Mouse (Mus musculus): ENCODE results near the gene Oas1a. TPM values are rescaled to one million over a fixed set of nuclear protein-coding genes. Genes with fewer than 3 reads are reported as not detected.
"Not testable (repeated sequence)": the region's sequence is repeated elsewhere in the genome, so short reads cannot be mapped to it uniquely, and the experiment has no call there.

The Oas1a gene
- polyA plus RNA-seq, 1 experiment from 2014 or later: 0.53 TPM

DNA sequence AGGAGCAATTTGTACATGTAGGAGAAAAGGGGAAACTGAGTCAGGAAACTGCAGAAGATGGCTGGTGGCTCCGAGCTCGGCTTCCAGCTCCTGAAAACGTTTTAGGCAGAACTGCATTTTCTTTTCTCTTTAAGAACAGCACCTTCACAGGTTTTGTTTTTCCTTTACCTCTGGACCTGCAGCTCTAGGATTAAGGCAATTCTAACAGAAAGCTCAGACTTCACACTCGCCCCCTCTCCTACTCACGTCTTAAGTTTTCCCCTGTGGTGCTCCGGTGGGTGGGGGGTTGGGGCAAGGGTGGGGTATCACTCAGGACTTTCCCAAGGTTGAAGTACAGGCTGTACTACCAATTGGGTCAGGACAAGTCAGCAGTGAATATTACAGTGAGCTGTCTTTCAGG lies 19.5 kb downstream of the Oas1a start:
- H3K27me3 ChIP-seq (replicated peaks; ENCODE audit: control insufficient read depth, insufficient read depth, low read length): no peaks in the 10 kb centered on the region
- H3K4me3 ChIP-seq (replicated peaks; ENCODE audit: low read length): no peak overlapping the region
- 60% methylated on average over 6 of the region's 6 CpGs for WGBS
- no peak overlapping the region for H3K4me2 ChIP-seq (ENCODE audit: low read length)
- no peaks in the 10 kb centered on the region for H3K4me1 ChIP-seq (replicated peaks; ENCODE audit: control insufficient read depth, insufficient read depth, low read length)
- H3K9me3 ChIP-seq (ENCODE audit: control insufficient read depth, low read length): no peaks in the 10 kb centered on the region
- ATAC-seq: no peak
- H3K36me3 ChIP-seq (ENCODE audit: control insufficient read depth, insufficient read depth): no peaks in the 10 kb centered on the region
- no peak overlapping the region for H3K27ac ChIP-seq (ENCODE audit: low read length)
- no peak overlapping the region for H3K9ac ChIP-seq (replicated peaks; ENCODE audit: low read depth, low read length)

DNA sequence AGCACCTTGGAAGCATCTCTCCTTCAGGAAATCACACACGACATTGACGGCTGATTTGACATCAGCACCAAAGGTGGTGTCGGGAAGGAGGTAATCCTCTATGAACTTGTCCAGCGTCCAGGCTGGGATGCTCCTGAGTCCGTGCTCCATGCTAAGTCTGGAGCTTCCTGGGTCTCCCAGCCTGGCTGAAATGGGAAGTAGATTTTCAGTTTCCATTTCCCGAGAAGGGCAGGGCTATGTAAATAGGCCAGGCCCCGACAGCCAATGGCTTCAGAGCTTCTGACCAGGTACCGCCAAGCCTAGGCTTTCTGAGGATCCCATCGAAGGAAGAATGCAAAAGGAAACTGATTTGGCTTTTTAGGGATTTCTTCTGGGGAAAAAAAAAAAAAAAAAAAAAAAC lies 19.9 kb downstream of the Oas1a start, which contains the start of gene Oas1g:
Oas1g (minus strand) TSS at position 201 of the 400 bp plus-strand sequence.
- not testable (repeated sequence) for H3K36me3 ChIP-seq (ENCODE audit: control insufficient read depth, insufficient read depth); H3K9ac ChIP-seq (replicated peaks; ENCODE audit: low read depth, low read length); H3K4me3 ChIP-seq (replicated peaks; ENCODE audit: low read length); H3K27ac ChIP-seq (ENCODE audit: low read length); H3K4me1 ChIP-seq (replicated peaks; ENCODE audit: control insufficient read depth, insufficient read depth, low read length); ATAC-seq; H3K27me3 ChIP-seq (replicated peaks; ENCODE audit: control insufficient read depth, insufficient read depth, low read length); H3K9me3 ChIP-seq (ENCODE audit: control insufficient read depth, low read length); H3K4me2 ChIP-seq (ENCODE audit: low read length)
- 40% methylated on average over 6 of the region's 9 CpGs for WGBS

DNA sequence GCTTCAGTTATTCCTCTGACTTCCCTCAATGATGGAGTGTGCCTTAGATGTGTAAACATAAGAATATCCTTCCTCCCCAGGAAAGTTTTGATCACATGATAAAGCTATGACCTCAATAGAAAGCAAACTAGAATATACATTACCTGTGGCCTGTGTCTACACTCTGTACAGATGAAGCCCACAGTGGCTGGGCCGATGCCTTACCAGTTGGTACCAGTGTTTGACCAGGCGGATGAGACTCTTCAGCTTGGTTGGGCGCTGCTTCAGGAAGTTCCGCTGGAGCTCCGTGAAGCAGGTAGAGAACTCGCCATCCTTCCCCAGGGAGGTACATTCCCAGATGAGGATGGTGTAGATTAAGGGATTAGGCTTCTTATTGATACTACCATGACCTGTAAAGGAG lies 25.6 kb downstream of the Oas1a start:
- WGBS: 95% methylated on average over 6 of the region's 6 CpGs
- H3K4me2 ChIP-seq (ENCODE audit: low read length); H3K36me3 ChIP-seq (ENCODE audit: control insufficient read depth, insufficient read depth); H3K27me3 ChIP-seq (replicated peaks; ENCODE audit: control insufficient read depth, insufficient read depth, low read length); H3K9ac ChIP-seq (replicated peaks; ENCODE audit: low read depth, low read length); H3K4me1 ChIP-seq (replicated peaks; ENCODE audit: control insufficient read depth, insufficient read depth, low read length); ATAC-seq; H3K9me3 ChIP-seq (ENCODE audit: control insufficient read depth, low read length); H3K4me3 ChIP-seq (replicated peaks; ENCODE audit: low read length); H3K27ac ChIP-seq (ENCODE audit: low read length): not testable (repeated sequence)

DNA sequence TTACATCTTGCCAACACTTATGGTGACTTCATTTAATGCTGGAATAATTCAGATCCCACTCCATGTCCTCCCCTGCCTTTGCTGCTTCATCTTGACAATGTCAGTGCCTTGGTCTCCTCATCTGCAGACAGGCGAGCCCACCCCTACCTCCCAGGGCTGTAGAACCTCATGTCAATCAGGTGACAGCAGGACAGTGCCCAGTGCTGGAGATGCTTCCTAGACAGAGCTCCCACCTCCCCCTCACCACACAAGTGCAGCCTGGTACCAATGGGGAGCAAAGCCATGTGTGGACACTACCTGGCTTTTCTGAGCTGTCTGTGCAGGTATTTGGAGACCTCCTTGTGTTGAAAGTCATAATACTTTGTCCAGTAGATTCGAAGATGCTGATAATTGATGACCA lies 28.5 kb downstream of the Oas1a start:
- not testable (repeated sequence) for H3K4me1 ChIP-seq (replicated peaks; ENCODE audit: control insufficient read depth, insufficient read depth, low read length); H3K27me3 ChIP-seq (replicated peaks; ENCODE audit: control insufficient read depth, insufficient read depth, low read length); H3K9me3 ChIP-seq (ENCODE audit: control insufficient read depth, low read length); H3K4me3 ChIP-seq (replicated peaks; ENCODE audit: low read length); H3K9ac ChIP-seq (replicated peaks; ENCODE audit: low read depth, low read length); H3K36me3 ChIP-seq (ENCODE audit: control insufficient read depth, insufficient read depth); H3K27ac ChIP-seq (ENCODE audit: low read length); ATAC-seq; H3K4me2 ChIP-seq (ENCODE audit: low read length)
- WGBS: 67% methylated on average over 2 of the region's 2 CpGs

DNA sequence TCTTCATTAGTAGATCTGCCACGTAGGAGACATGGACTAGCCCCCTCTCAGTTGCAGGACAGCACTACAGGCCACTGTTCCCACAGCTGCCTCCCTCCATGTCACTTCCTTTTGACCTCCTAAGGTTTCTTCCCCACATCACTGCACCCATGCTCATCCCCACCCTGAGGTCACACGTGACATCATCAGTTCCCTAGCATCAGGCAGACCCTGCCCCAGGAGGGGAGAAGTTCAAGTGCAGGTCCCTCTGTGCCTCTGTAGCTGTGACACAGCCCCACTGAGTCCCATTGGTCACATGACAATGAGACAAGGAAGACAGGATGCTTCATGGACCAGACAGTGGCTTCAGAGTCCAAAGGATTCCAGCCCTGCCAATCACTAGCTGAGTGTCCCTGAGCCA lies 29.9 kb downstream of the Oas1a start:
- not testable (repeated sequence) for ATAC-seq; H3K4me3 ChIP-seq (replicated peaks; ENCODE audit: low read length); H3K4me2 ChIP-seq (ENCODE audit: low read length); H3K9ac ChIP-seq (replicated peaks; ENCODE audit: low read depth, low read length); H3K27ac ChIP-seq (ENCODE audit: low read length); H3K9me3 ChIP-seq (ENCODE audit: control insufficient read depth, low read length); H3K27me3 ChIP-seq (replicated peaks; ENCODE audit: control insufficient read depth, insufficient read depth, low read length); H3K4me1 ChIP-seq (replicated peaks; ENCODE audit: control insufficient read depth, insufficient read depth, low read length); H3K36me3 ChIP-seq (ENCODE audit: control insufficient read depth, insufficient read depth)
- WGBS: 75% methylated on average over 2 of the region's 2 CpGs

DNA sequence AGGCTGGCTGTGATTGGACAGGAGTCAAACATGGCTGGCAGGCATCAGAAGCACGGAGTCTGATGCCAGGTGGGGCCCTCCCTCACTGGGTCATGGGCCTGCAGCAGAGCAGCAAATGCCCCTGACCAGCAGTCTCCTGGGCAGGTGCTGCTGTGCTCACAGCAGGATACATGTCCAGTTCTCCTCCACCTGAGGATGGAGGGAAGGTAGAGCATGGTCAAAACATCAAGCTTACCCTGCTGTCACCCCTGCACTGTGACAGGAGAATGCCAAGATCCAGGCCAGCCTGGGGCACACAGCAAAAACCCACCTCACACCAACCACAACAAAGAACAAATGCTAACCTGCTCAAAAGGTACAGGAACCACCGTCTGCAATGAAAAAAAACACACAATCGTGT lies 30.5 kb downstream of the Oas1a start:
- 61% methylated on average over 2 of the region's 3 CpGs for WGBS
- not testable (repeated sequence) for H3K9ac ChIP-seq (replicated peaks; ENCODE audit: low read depth, low read length); H3K4me3 ChIP-seq (replicated peaks; ENCODE audit: low read length); H3K9me3 ChIP-seq (ENCODE audit: control insufficient read depth, low read length); H3K4me1 ChIP-seq (replicated peaks; ENCODE audit: control insufficient read depth, insufficient read depth, low read length); H3K4me2 ChIP-seq (ENCODE audit: low read length); H3K27ac ChIP-seq (ENCODE audit: low read length); H3K36me3 ChIP-seq (ENCODE audit: control insufficient read depth, insufficient read depth); H3K27me3 ChIP-seq (replicated peaks; ENCODE audit: control insufficient read depth, insufficient read depth, low read length); ATAC-seq

DNA sequence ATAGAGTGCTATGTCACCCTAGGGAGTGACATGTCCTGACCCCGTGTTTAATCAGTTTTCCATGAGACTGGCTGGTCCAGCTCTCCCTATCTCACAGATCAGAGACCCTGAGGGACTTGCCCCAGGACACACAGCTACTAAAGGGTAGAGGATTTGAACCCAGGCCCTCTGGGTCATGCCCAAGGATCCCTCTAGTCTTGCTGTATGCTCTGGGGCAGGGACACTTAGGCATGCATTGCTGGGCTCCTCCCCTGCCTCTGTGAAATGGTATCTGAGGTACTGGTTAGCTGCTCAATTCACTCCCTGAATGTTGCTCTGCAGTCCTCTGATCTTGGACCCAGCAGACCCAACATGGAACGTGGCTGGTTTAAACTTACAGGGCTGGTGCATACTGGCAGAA lies 35.9 kb downstream of the Oas1a start:
- peaks cover 3% of the 10 kb centered on the region; the same call in 1 of the 2 replicates for H3K9me3 ChIP-seq (ENCODE audit: control insufficient read depth, low read length)
- no peaks in the 10 kb centered on the region for H3K27me3 ChIP-seq (replicated peaks; ENCODE audit: control insufficient read depth, insufficient read depth, low read length)
- H3K4me2 ChIP-seq (ENCODE audit: low read length): no peak overlapping the region
- 55% methylated on average over 2 of the region's 2 CpGs for WGBS
- no peak overlapping the region for H3K4me3 ChIP-seq (replicated peaks; ENCODE audit: low read length)
- no peak for ATAC-seq
- no peak overlapping the region for H3K9ac ChIP-seq (replicated peaks; ENCODE audit: low read depth, low read length)
- no peaks in the 10 kb centered on the region for H3K36me3 ChIP-seq (ENCODE audit: control insufficient read depth, insufficient read depth)
- H3K4me1 ChIP-seq (replicated peaks; ENCODE audit: control insufficient read depth, insufficient read depth, low read length): no peaks in the 10 kb centered on the region
- no peak overlapping the region for H3K27ac ChIP-seq (ENCODE audit: low read length)

DNA sequence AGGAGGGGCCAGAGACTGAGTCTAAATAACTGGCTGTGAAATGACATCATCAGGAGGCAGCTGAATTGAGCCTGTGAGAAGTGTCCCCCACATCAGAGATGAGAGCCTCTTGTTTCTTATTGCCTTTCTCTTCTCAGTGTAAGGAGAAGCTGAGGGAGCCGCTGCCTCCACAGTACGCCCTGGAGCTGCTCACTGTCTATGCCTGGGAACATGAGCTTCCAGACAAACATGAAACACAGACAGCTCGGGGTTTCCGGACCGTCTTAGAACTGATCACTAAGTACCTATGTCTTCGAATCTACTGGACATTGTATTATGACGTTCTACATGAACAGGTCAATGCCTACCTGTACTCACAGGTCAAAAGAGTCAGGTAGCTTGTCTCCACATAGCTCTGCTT lies 36.5 kb downstream of the Oas1a start:
- Histone ChIP-seq H3K9me3 (ENCODE audit: control insufficient read depth, low read length) (peaks cover 3% of the 10 kb centered on the region; the same call in 1 of the 2 replicates), H3K36me3 (ENCODE audit: control insufficient read depth, insufficient read depth) (no peaks in the 10 kb centered on the region), H3K4me2 (ENCODE audit: low read length) (no peak overlapping the region), H3K4me3 (replicated peaks; ENCODE audit: low read length) (no peak overlapping the region), H3K27ac (ENCODE audit: low read length) (no peak overlapping the region), H3K9ac (replicated peaks; ENCODE audit: low read depth, low read length) (no peak overlapping the region), H3K4me1 (replicated peaks; ENCODE audit: control insufficient read depth, insufficient read depth, low read length) (no peaks in the 10 kb centered on the region), H3K27me3 (replicated peaks; ENCODE audit: control insufficient read depth, insufficient read depth, low read length) (no peaks in the 10 kb centered on the region)
- 71% methylated on average over 7 of the region's 7 CpGs for WGBS
- no peak for ATAC-seq

DNA sequence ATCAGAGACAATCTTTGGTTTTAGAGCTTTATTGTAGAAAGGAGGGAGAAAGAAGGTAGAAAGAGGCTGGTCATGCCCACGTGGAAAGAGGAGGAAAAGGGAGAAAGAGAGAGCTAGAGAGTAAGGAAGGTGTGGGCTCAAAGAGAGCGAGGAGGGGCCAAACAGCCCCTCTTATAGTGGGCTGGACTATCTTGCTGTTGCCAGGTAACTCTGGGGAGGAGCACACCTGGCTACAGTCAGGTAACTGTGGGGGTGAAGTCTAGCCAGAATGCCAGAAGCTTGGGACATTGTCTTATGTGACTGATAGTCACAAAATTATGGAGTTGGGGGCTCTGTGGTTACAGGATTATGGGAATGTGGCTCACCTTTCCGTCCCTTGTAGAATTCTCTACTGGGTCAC lies 37.2 kb downstream of the Oas1a start:
- H3K4me1 ChIP-seq (replicated peaks; ENCODE audit: control insufficient read depth, insufficient read depth, low read length): no peaks in the 10 kb centered on the region
- H3K9me3 ChIP-seq (ENCODE audit: control insufficient read depth, low read length): peaks cover 3% of the 10 kb centered on the region; the same call in 1 of the 2 replicates
- H3K4me3 ChIP-seq (replicated peaks; ENCODE audit: low read length): no peak overlapping the region
- no peak for ATAC-seq
- no peak overlapping the region for H3K27ac ChIP-seq (ENCODE audit: low read length)
- no peak overlapping the region for H3K9ac ChIP-seq (replicated peaks; ENCODE audit: low read depth, low read length)
- 69% methylated on average over 3 of the region's 3 CpGs for WGBS
- H3K27me3 ChIP-seq (replicated peaks; ENCODE audit: control insufficient read depth, insufficient read depth, low read length): no peaks in the 10 kb centered on the region
- no peak overlapping the region for H3K4me2 ChIP-seq (ENCODE audit: low read length)
- no peaks in the 10 kb centered on the region for H3K36me3 ChIP-seq (ENCODE audit: control insufficient read depth, insufficient read depth)

DNA sequence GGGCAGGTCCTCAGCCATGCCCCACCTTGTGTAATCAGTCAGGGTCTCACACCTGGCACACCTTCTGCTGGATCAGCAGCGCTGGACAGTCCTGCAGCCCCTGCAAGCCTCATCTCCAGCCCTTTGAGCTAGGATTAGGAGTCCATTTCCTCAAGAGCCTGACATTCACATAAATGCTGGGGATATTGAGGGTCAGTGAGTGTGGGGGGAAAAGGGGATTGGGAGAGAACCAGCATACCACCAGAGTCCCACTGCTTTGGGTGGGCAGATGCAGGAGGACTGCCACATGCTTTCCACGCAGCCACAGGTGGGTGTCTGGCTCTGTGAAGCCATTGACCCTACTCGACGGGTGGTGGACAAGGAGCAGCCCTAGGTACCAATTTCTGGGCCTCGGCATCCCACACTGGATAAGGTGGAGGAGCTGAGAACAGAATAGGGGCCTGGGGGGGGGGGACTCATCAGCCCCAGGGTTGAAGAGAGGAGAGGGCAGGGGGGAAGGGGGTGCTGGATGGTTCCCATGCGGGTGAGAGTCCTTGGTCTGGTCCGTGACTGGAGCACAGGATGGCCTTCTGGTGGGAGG lies 37.8 kb downstream of the Oas1a start:
- no peaks in the 10 kb centered on the region for H3K4me1 ChIP-seq (replicated peaks; ENCODE audit: control insufficient read depth, insufficient read depth, low read length)
- H3K9me3 ChIP-seq (ENCODE audit: control insufficient read depth, low read length): peaks cover 3% of the 10 kb centered on the region; the same call in 1 of the 2 replicates
- ATAC-seq: no peak
- H3K4me2 ChIP-seq (ENCODE audit: low read length): no peak overlapping the region
- no peaks in the 10 kb centered on the region for H3K36me3 ChIP-seq (ENCODE audit: control insufficient read depth, insufficient read depth)
- H3K9ac ChIP-seq (replicated peaks; ENCODE audit: low read depth, low read length): no peak overlapping the region
- H3K27ac ChIP-seq (ENCODE audit: low read length): no peak overlapping the region
- no peak overlapping the region for H3K4me3 ChIP-seq (replicated peaks; ENCODE audit: low read length)
- 86% methylated on average over 7 of the region's 7 CpGs for WGBS
- no peaks in the 10 kb centered on the region for H3K27me3 ChIP-seq (replicated peaks; ENCODE audit: control insufficient read depth, insufficient read depth, low read length)

Data from forebrain, embryonic 16.5 days (tissue).